Mouse (Mus musculus) limb, embryonic 10.5 days (tissue): ENCODE measurements around the gene Arhgap30. TPM values are rescaled to one million over a fixed set of nuclear protein-coding genes. Genes with fewer than 3 reads are reported as not detected.

Experiments used
- DNase-seq: peaks from one replicate; pipeline ENCODE4 v3.0.0-alpha.2; 2017; ENCODE audit warnings: low spot score
- H3K27ac ChIP-seq: fragments of 300-500 bp; sonication (generic); 2 replicates; pipeline ENCODE4 v1.5.1; 2016; ENCODE audit warnings: mild to moderate bottlenecking
- H3K27me3 ChIP-seq: fragments of 300-500 bp; sonication (generic); 2 replicates; pipeline ENCODE4 v1.6.1; 2016; ENCODE audit warnings: low read depth, mild to moderate bottlenecking; ENCODE audit not compliant: poor library complexity, severe bottlenecking
- H3K36me3 ChIP-seq: fragments of 300-500 bp; sonication (generic); 2 replicates; pipeline ENCODE4 v1.6.1; 2016; ENCODE audit warnings: mild to moderate bottlenecking, moderate library complexity
- H3K4me1 ChIP-seq: fragments of 300-500 bp; sonication (generic); 2 replicates; pipeline ENCODE4 v1.6.1; 2016
- H3K4me3 ChIP-seq: fragments of 300-500 bp; sonication (generic); 2 replicates; pipeline ENCODE4 v1.5.1; 2016; ENCODE audit warnings: mild to moderate bottlenecking, moderate library complexity
- H3K9me3 ChIP-seq: fragments of 300-500 bp; sonication (generic); replicated peaks from 2 replicates; pipeline ENCODE4 v1.6.1; 2016; ENCODE audit warnings: mild to moderate bottlenecking
- WGBS: fragments of 180-500 bp; shearing (Covaris S2); methylation state at CpG from one replicate; pipeline ENCODE4 v1.1.7; 2016; 5-methylcytosine and 5-hydroxymethylcytosine counted together
- polyA plus RNA-seq: library from polyadenylated mRNA; unstranded; fragments of >200 nt; fragmentation: Nextera tagmentation; extraction: Ambion mirVana; gene quantifications from 2 replicates; pipeline ENCODE4 v1.2.1, GENCODE M21; 2016

The Arhgap30 gene
- 0.56 and 0.69 TPM in 2 replicates for polyA plus RNA-seq

DNA sequence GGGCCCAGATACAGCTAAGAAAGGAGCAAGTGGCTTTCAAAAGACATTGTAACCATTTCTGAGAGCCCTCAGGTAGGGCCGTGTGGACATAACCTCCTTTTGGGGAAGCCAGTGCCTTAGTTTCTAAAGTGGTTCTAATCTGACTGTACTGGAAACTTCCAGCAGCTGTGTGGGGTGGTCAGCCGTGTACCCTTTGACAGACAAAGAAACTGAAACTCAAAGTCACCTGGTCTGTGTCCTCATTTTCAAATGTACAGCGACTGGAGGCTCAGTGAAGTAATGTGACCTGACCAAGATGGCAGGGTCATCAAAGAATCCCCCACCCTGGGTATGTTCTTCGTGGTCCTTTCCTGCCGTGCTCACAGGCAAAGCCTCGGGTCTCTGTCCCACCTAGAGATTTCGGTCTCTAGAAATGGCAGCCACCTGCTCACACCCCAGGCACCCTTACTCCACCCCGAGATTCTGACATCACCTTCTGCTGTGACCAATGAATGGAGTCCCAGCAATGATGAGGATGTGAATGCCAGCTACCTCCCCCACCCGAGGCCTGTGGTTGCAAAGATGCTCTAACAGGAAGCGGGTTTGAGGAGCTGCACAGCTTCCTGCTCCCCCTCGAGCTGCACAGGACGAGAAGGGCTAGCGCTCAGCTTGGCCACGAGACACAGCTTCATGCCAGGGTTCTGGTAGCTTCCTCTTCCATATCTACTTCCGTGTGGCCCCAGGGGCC, at the start of gene Arhgap30:
TSS of gene Arhgap30 (plus strand) at position 579 of the 727 bp plus-strand sequence.
- WGBS = 84% methylated on average over 15 of the region's 15 CpGs
- H3K27ac ChIP-seq = peak within 1 kb of the TSS; percentile 21; the same call in 1 of the 2 replicates
- H3K27me3 ChIP-seq = peaks cover 11% of the 10 kb centered on the region; the same call in 1 of the 2 replicates
- H3K36me3 ChIP-seq = no peaks in the 10 kb centered on the region
- DNase-seq = no peak
- H3K9me3 ChIP-seq = no peaks in the 10 kb centered on the region
- no peak within 1 kb of the TSS for H3K4me3 ChIP-seq
- H3K4me1 ChIP-seq = peaks cover 27% of the 10 kb centered on the region

DNA sequence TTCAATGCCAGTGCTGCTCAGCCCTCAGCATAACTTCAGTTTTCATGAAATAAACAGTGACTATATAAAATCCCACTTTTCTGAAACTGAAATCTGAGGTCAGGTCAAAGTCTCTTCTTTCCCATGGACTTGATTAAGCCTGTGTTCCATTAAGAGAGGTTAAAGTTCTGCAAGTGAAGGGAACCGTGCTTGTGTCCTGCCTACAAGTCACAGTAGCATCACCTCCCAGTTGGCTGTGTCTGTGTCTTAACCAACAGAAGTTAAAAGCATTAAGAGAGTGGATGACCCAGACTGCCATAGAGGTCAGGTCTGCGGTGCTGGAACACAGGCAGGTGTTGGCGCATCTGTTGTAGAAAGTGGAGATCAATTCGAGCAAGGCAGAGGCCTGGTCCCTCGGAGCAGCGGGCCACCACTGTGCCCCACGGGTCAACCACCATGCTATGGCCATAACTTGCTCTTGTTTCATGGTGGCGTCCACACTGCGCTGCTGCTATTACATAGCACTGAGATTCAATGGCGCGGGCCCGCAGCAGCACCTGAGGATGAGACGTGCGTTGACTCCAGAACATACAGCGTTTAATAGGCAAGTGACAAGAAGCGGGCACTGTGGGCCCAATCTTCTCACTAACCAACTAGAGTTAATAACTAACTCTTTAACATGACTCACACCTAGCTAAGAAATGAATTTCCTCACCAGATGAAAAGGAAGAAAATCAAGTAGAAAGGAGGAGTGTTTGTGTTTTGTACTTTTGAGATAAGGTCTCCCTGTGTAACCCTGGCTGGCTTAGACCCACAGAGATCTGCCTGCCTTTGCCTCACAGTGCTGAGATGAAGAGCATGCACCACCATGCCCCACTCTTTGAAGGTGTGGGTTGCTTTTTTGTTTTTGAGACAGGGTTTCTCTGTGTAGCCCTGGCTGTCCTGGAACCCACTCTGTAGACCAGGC, 46.2 kb upstream of the Arhgap30 start:
- peaks cover 5% of the 10 kb centered on the region; the same call in 1 of the 2 replicates for H3K9me3 ChIP-seq
- 96% methylated on average over 16 of the region's 16 CpGs for WGBS
- H3K36me3 ChIP-seq = peaks cover 71% of the 10 kb centered on the region
- no peak overlapping the region for H3K27ac ChIP-seq
- no peak for DNase-seq
- H3K27me3 ChIP-seq = no peaks in the 10 kb centered on the region
- no peak overlapping the region for H3K4me3 ChIP-seq
- H3K4me1 ChIP-seq = peaks cover 17% of the 10 kb centered on the region

DNA sequence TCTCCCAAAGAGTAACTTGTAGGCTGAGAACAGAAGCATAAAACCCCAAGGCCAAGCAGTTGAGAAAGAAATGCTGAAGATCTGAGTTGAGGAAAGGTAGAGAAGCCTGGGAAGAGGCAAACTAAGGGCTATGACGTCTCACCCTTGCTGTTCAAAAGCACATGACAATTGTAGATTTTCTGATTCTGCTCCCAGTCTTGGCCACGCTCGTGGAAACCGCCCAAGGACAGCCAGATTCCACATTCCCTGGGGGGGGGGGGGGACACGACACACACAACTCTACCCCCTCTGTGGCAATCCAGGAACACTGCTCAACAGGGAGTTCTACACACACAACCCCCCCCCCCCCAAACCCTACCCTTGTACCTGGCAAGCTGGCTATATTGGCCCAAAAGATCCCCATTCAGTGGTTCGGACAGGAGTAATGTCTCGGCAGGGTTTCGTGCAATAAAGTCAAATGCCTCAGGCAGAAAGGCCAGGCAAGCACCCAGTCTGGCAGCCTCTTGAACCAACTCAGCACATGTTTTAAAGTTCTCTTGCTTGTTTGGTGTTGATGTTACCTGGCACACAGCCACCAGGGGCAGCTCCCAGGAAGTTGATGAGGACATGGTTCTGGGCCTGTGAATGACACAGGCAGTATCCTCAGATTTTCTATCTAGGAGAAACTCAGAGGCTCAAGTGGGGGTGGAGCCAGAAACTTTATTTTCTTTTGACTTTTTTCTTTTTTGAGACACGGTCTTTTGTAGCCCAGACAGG, 44.7 kb upstream of the Arhgap30 start:
- no peak for DNase-seq
- Histone ChIP-seq H3K27ac (no peak overlapping the region), H3K27me3 (no peaks in the 10 kb centered on the region), H3K4me3 (peak overlapping the region; percentile 87), H3K36me3 (peaks cover 65% of the 10 kb centered on the region), H3K9me3 (peaks cover 5% of the 10 kb centered on the region; the same call in 1 of the 2 replicates), H3K4me1 (peaks cover 17% of the 10 kb centered on the region)
- WGBS = 84% methylated on average over 9 of the region's 9 CpGs

DNA sequence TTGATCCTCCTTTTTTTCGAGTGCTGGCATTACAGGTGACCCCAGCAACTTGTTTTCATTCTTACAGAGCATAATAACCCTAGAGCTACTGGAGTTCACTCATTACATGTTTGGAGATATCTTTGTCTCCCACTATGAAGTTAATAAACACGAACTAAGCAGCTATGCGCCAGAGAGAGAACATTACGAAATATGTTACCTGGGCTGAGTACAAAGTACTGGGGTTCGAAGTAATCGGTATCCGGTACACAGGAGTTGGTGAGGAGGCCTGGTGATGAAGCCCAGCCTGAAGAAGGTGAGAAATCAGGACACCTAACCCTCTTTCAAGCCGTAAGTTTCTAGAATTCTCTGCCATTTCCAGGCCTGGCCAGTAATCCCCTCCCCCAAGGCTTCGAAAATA, 44.0 kb upstream of the Arhgap30 start:
- WGBS = 77% methylated on average over 9 of the region's 9 CpGs
- no peak for DNase-seq
- H3K9me3 ChIP-seq = peaks cover 5% of the 10 kb centered on the region; the same call in 1 of the 2 replicates

DNA sequence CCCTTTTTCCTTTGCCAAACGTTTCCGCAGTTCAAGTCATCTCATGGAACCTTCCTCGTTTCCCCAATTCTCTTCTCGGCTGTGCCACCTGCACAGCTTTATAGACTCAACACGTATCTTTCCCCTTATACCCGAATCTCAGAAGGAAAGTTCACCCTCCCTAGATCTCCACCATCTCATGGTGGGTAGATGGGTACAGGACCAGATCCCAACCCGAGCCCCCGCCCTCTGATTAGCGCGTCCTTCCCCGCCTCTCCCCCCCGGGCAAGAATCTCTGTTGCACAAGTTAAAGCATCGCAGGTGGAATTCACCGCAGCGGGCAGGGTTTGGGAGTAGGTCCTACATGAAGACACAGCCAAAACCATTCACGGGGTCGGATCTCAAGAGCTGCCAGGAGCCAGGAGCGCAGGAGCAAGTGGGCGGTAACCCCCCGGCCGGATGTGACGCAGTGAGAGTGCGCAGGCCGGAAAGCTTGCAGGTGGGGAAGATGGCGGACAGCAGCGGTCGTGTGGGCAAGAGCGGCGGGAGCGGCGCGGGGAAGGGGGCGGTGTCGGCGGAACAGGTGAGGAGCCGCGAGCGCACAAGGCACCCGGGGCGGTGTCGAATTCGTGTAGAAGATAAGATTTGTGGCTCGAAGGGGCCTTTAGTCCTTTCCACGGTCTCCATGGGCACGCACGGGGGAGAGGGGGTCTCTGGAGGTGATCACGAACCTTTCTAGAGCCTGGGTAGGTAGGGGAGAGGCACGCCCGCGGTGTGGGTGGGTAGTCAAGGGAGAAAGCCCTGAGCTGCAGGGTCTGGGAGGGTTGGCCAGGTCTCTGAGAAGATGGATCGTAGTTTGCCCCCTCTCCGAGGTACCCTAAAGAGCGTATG, 43.3 kb upstream of the Arhgap30 start, which contains the start of the genes Nit1 and Pfdn2:
TSS of gene Nit1 (minus strand) at position 422 of the 870 bp plus-strand sequence.
TSS of gene Pfdn2 (plus strand) at position 446 of the 870 bp plus-strand sequence.
- Histone ChIP-seq H3K27me3 (no peaks in the 10 kb centered on the region), H3K36me3 (peaks cover 54% of the 10 kb centered on the region), H3K4me3 (peak within 1 kb of the TSS; percentile 87), H3K27ac (peak within 1 kb of the TSS; percentile 88), H3K4me1 (peaks cover 17% of the 10 kb centered on the region), H3K9me3 (peaks cover 5% of the 10 kb centered on the region; the same call in 1 of the 2 replicates)
- WGBS = 1% methylated on average over 53 of the region's 53 CpGs
- peak; percentile 98 for DNase-seq

More for the DNA sequence above, 44.0 kb upstream of the Arhgap30 start:
- peak overlapping the region; percentile 87 for H3K4me3 ChIP-seq
- peaks cover 62% of the 10 kb centered on the region for H3K36me3 ChIP-seq
- H3K4me1 ChIP-seq = peaks cover 17% of the 10 kb centered on the region
- peak overlapping the region; percentile 88; the same call in 1 of the 2 replicates for H3K27ac ChIP-seq
- no peaks in the 10 kb centered on the region for H3K27me3 ChIP-seq

DNA sequence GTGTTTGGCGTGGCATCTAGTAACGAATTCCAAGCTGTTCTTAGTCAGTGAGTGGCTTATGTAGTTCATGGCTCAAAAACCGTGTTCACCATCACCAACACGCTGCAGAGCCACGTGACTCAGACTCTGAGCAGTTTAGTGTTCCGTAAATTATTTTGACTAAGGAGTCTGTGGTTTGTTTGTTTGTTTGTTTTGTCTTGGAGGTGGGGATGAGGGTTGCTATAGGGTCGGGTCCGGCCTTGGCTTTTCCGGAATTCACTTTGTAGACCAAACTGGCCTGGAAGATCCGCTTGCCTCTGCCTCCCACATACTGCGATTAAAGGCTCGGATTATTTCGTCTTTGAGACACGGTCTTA, 42.7 kb upstream of the Arhgap30 start:
- WGBS = under 1% methylated on average over 14 of the region's 14 CpGs
- H3K9me3 ChIP-seq = peaks cover 5% of the 10 kb centered on the region; the same call in 1 of the 2 replicates
- peak overlapping the region; percentile 88 for H3K27ac ChIP-seq
- peaks cover 17% of the 10 kb centered on the region for H3K4me1 ChIP-seq
- peak; percentile 38 for DNase-seq
- H3K36me3 ChIP-seq = peaks cover 48% of the 10 kb centered on the region
- no peaks in the 10 kb centered on the region for H3K27me3 ChIP-seq
- H3K4me3 ChIP-seq = peak overlapping the region; percentile 87

DNA sequence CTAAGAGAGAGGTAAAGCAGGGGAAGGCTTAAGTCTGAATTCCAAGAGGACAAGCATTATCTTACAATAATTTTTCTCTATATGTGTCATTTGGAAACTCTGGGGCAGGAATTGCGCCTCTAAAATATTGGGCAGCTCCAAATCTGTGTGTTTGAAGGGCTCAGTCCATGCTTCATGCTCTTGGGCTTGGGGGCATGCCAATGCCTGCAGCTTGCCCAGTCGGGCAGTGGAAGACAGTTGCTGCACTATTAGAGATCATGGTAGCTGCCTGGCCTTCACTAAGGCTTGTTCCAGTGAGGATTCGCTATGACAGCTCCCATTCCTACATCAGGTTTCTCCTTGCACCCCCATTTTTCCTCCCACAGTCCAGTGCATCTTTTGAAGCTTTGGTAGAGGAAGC, 40.1 kb upstream of the Arhgap30 start:
- Histone ChIP-seq H3K9me3 (peaks cover 5% of the 10 kb centered on the region; the same call in 1 of the 2 replicates), H3K27ac (no peak overlapping the region), H3K27me3 (no peaks in the 10 kb centered on the region), H3K36me3 (peaks cover 26% of the 10 kb centered on the region), H3K4me1 (peaks cover 17% of the 10 kb centered on the region), H3K4me3 (no peak overlapping the region)
- 95% methylated on average over 3 of the region's 3 CpGs for WGBS
- DNase-seq = no peak

DNA sequence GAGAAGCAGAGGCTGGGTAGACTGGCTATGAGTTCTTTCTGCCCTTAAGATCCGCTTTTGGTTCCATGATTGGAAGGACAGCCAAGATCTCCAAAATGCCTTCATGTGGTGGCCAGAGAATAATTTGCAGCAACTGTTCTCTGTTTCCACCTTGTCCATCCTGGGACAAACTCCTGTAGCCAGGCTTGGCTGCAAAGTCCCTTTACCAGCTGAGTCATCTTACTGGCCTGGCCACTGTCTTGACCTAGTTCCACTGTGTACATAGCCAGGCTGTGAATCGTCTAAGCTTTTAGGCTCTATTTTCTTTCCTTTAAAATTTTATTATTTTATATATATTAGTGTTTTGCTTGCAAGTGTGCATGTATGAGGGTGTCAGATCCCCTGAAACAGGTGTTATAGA, 39.5 kb upstream of the Arhgap30 start:
- Histone ChIP-seq H3K9me3 (peaks cover 5% of the 10 kb centered on the region; the same call in 1 of the 2 replicates), H3K4me1 (peaks cover 16% of the 10 kb centered on the region), H3K4me3 (no peak overlapping the region), H3K27ac (no peak overlapping the region), H3K36me3 (peaks cover 22% of the 10 kb centered on the region), H3K27me3 (no peaks in the 10 kb centered on the region)
- no peak for DNase-seq
- WGBS = 95% methylated on average over 2 of the region's 2 CpGs

DNA sequence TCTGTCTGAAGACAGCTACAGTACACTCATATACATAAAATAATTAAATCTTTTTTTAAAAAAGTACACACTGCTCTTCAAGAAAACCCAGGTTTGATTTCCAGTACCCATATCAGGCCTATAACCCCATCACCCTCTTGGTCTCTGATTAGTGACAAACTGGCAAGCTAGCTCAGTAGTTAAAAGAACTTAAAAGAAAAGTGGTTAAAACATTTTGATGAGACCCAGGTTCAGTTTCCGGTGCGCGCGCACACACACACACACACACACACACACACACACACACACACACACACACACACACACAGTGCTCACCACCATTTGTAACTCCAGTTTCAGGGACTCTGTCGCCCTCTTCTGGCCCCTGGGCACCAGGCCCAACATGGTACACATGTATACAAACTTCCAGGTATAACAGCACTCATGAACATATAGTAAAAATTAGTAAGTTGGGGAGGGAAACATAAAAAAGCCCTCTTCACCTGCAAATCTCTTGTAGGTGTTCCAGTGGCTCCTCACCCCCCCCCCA, 32.9 kb upstream of the Arhgap30 start:
- peak; percentile 44 for DNase-seq
- H3K4me3 ChIP-seq = no peak overlapping the region
- WGBS = 77% methylated on average over 5 of the region's 5 CpGs

DNA sequence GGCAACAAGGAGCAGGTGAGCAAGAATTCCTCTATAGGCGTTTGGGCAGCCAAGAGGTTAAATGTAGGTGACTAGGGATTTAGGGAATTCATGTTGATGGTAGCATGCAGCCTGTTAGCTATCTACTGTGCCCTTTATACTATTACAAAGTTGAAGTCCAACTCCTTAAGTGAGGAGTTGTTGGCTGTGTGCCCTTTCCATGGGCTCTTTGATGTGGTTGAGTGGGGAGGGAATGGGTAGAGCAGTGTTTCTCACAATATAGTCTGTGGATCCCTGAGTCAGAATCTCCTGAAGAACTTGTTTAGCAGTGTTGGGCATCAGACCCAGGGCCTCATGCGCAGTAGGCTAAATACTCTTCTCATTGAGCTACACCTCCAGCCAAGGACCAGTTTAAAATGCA, 31.9 kb upstream of the Arhgap30 start:
- no peak for DNase-seq
- Histone ChIP-seq H3K27ac (no peak overlapping the region), H3K27me3 (no peaks in the 10 kb centered on the region), H3K4me1 (peaks cover 18% of the 10 kb centered on the region), H3K4me3 (no peak overlapping the region), H3K36me3 (peaks cover 43% of the 10 kb centered on the region), H3K9me3 (no peaks in the 10 kb centered on the region)
- 87% methylated on average over 2 of the region's 2 CpGs for WGBS

More for the DNA sequence above, 32.9 kb upstream of the Arhgap30 start:
- H3K27me3 ChIP-seq = no peaks in the 10 kb centered on the region
- peaks cover 12% of the 10 kb centered on the region for H3K4me1 ChIP-seq
- no peak overlapping the region for H3K27ac ChIP-seq
- H3K9me3 ChIP-seq = no peaks in the 10 kb centered on the region
- H3K36me3 ChIP-seq = peaks cover 43% of the 10 kb centered on the region

DNA sequence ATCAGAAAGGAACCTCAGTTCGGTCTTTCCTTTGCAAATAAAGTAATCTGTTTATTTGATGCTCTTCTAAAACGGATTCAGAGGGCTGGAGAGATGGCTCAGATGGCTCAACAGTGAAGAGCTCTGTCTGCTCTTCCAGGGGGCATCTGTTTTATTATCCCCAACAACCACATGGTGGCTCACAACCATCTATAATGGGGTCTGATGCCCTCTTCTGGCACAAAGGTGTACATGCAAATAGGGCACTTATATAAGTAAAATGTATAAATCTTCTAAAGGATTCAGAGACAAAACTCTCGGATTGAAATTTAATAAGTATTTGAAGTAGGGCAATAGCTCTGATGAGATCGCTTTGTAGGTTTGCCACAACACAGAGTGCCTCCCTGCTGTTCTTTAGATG, 30.3 kb upstream of the Arhgap30 start:
- no peak for DNase-seq
- peaks cover 40% of the 10 kb centered on the region for H3K36me3 ChIP-seq
- no peaks in the 10 kb centered on the region for H3K9me3 ChIP-seq
- WGBS = 76% methylated on average over 4 of the region's 4 CpGs
- no peak overlapping the region for H3K4me3 ChIP-seq
- peaks cover 22% of the 10 kb centered on the region for H3K4me1 ChIP-seq
- no peaks in the 10 kb centered on the region for H3K27me3 ChIP-seq
- no peak overlapping the region for H3K27ac ChIP-seq
